ENCODE assay signal across 22 mouse cellular contexts in the genomic region with DNA sequence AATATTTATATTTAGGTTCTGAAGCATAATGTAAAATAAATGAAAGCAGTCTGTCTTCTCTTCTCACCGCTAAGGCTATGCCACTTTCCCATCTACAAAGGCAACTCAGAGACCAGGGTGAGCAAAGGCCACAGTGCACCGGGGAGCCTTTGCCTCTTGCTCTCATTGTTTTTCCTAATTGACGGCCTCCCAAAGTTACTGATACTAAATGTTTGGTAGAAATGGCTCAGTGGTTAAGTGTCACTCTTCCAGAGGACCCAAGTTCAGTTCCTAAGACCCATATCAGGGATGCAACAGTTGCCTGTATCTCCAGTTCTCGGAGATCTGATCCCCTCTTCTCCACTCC.
DNase-seq lines count a peak whose midpoint lies in the region; ATAC-seq and TF ChIP-seq lines count a peak whose summit lies in the region.
"Had no signal": no experiment of that assay in that cellular context is flagged by ENCODE, and none has a peak within 500 bp of the region (broad histone marks: within the 10 kb centered on the region; RNA-seq: fewer than 3 reads in every experiment).

No protein-coding gene starts in this region.

- H3K4me1 ChIP-seq in heart, embryonic 11.5 days (ENCODE audit: control insufficient read depth, insufficient read depth, low read length): no peaks in the 10 kb centered on the region
- 0 out of 2 replicates have a peak, but pooled peaks cover 12% of the 10 kb centered on the region for H3K4me1 ChIP-seq in kidney, embryonic 15.5 days
- H3K4me1 ChIP-seq in lung, embryonic 15.5 days: 0 out of 2 replicates have a peak, but pooled peaks cover 11% of the 10 kb centered on the region
- H3K4me1 ChIP-seq in embryonic fibroblast, embryonic 13.5 days (ENCODE audit: control insufficient read depth, insufficient read depth, low read length): no peaks in the 10 kb centered on the region
- H3K4me1 ChIP-seq: heart, embryonic 12.5 days had no signal

- DNase-seq in heart, adult 11 months: peak; percentile 18
- no peak for DNase-seq in kidney, adult 18-20 months
- no peak for DNase-seq in lung, postnatal 25 days (ENCODE audit: low spot score)
- no peak for DNase-seq in left cerebral cortex, postnatal 4 days
- DNase-seq: adrenal gland, adult 8-10 months; adrenal gland, postnatal 36 days; B cell, adult 2 months; cerebellum, postnatal 10 days; gastrocnemius, adult 2 months; gastrocnemius, postnatal 25 days had no signal

- intact Hi-C loops in left cerebral cortex, postnatal 4 days (cut with DNase I): no loop called here

- ATAC-seq in heart, embryonic 11.5 days (replicated peaks; ENCODE audit: insufficient number of reproducible peaks, low FRiP score, low TSS enrichment): no peak
- no peak for ATAC-seq in kidney, embryonic 15.5 days (replicated peaks; ENCODE audit: low FRiP score)
- ATAC-seq in lung, embryonic 15.5 days (ENCODE audit: borderline replicate concordance, extremely low read depth, low FRiP score, low TSS enrichment): no peak
- ATAC-seq: CD4-positive, CD25-positive, alpha-beta regulatory T cell, adult 4 months; forebrain, embryonic 14.5 days had no signal

- 76% methylated on average over 4 of the region's 4 CpGs for WGBS in heart, embryonic 11.5 days (ENCODE audit: insufficient replicate concordance)
- WGBS in kidney, embryonic 15.5 days: 67% methylated on average over 4 of the region's 4 CpGs
- WGBS in lung, embryonic 15.5 days: 45% methylated on average over 4 of the region's 4 CpGs

- no peak for TF ChIP-seq CTCF in embryonic fibroblast, embryonic 13.5 days (IDR thresholded peaks at IDR 0.05; ENCODE audit: borderline replicate concordance, insufficient read depth, low read length)

- no peak overlapping the region for H3K4me2 ChIP-seq in heart, embryonic 11.5 days
- no peak overlapping the region for H3K4me2 ChIP-seq in kidney, embryonic 15.5 days
- H3K4me2 ChIP-seq in lung, embryonic 15.5 days: 0 out of 2 replicates have a peak overlapping the region, but pooled peaks have one; percentile 6
- H3K4me2 ChIP-seq: heart, embryonic 12.5 days had no signal

- no peak overlapping the region for H3K9ac ChIP-seq in heart, embryonic 11.5 days (ENCODE audit: low read depth, low read length)
- no peak overlapping the region for H3K9ac ChIP-seq in kidney, embryonic 15.5 days
- no peak overlapping the region for H3K9ac ChIP-seq in lung, embryonic 15.5 days
- H3K9ac ChIP-seq: heart, embryonic 12.5 days had no signal

- H3K4me3 ChIP-seq in heart, embryonic 11.5 days (ENCODE audit: low read depth, low read length): no peak overlapping the region
- H3K4me3 ChIP-seq in kidney, embryonic 15.5 days (replicated peaks): no peak overlapping the region
- no peak overlapping the region for H3K4me3 ChIP-seq in lung, embryonic 15.5 days
- H3K4me3 ChIP-seq in embryonic fibroblast, embryonic 13.5 days (ENCODE audit: insufficient read depth, low read length): no peak overlapping the region
- H3K4me3 ChIP-seq: embryonic facial prominence, embryonic 10.5 days; erythroblast, embryonic 14.5 days; forebrain, embryonic 10.5 days; gastrocnemius, adult 2 months; heart, embryonic 12.5 days; hindbrain, embryonic 10.5 days had no signal

- H3K27me3 ChIP-seq in heart, embryonic 11.5 days (ENCODE audit: control insufficient read depth, insufficient read depth, low read length): no peaks in the 10 kb centered on the region
- no peaks in the 10 kb centered on the region for H3K27me3 ChIP-seq in kidney, embryonic 15.5 days
- H3K27me3 ChIP-seq in lung, embryonic 15.5 days: no peaks in the 10 kb centered on the region
- H3K27me3 ChIP-seq: heart, embryonic 12.5 days had no signal

- no peak for TF ChIP-seq POLR2A in embryonic fibroblast, embryonic 13.5 days (IDR thresholded peaks at IDR 0.05; ENCODE audit: low read depth, low read length)

- H3K36me3 ChIP-seq in heart, embryonic 11.5 days (ENCODE audit: control insufficient read depth, insufficient read depth, low read length): no peaks in the 10 kb centered on the region
- H3K36me3 ChIP-seq in kidney, embryonic 15.5 days: no peaks in the 10 kb centered on the region
- H3K36me3 ChIP-seq in lung, embryonic 15.5 days: no peaks in the 10 kb centered on the region
- H3K36me3 ChIP-seq: embryonic facial prominence, embryonic 10.5 days; forebrain, embryonic 10.5 days; G1E; heart, embryonic 12.5 days; hindbrain, embryonic 10.5 days had no signal

- H3K27ac ChIP-seq in heart, embryonic 11.5 days (ENCODE audit: low read depth, low read length): no peak overlapping the region
- peak overlapping the region; percentile 48; the same call in 1 of the 2 replicates for H3K27ac ChIP-seq in kidney, embryonic 15.5 days
- H3K27ac ChIP-seq in lung, embryonic 15.5 days: peak overlapping the region; percentile 29; the same call in 1 of the 2 replicates
- peak overlapping the region; percentile 30; the same call in 1 of the 2 replicates for H3K27ac ChIP-seq in embryonic fibroblast, embryonic 13.5 days (ENCODE audit: insufficient read depth, low read length)
- H3K27ac ChIP-seq: embryonic facial prominence, embryonic 10.5 days; forebrain, embryonic 10.5 days; gastrocnemius, adult 2 months; hindbrain, embryonic 10.5 days had no signal

- no peaks in the 10 kb centered on the region for H3K9me3 ChIP-seq in heart, embryonic 11.5 days (replicated peaks; ENCODE audit: control insufficient read depth, low read length)
- no peaks in the 10 kb centered on the region for H3K9me3 ChIP-seq in kidney, embryonic 15.5 days (replicated peaks)
- no peaks in the 10 kb centered on the region for H3K9me3 ChIP-seq in lung, embryonic 15.5 days
- H3K9me3 ChIP-seq: embryonic facial prominence, embryonic 10.5 days; forebrain, embryonic 10.5 days; heart, embryonic 12.5 days; hindbrain, embryonic 10.5 days had no signal
